Mouse (Mus musculus): ENCODE measurements around the gene Sepsecs. TPM values are rescaled to one million over a fixed set of nuclear protein-coding genes. Genes with fewer than 3 reads are reported as not detected.

The Sepsecs gene
- polyA plus RNA-seq, 1 experiment from 2014 or later = 11.2 TPM

DNA sequence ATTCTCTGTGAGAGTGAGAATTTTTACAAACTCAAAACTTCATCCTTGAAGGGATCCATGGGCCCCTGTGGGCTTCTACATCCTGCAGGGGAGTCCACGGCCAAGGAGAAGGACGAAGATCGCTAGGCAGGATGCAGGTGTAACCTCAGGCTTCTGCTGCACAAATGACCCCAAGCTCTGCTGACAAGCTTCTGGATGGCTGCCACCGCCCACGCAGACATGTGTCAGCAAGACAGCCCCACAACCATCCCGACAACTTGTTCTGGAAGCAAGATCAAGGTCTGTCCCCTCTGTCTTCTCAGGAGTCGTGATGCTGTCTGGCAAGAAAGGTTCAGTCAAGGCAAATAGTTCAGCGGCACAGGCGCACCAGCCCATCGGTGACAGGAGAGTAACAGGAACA, 59.8 kb downstream of the Sepsecs start:
- Histone ChIP-seq H3K27ac (ENCODE audit: low read length) (0 out of 2 replicates have a peak overlapping the region, but pooled peaks have one; percentile 9), H3K4me2 (ENCODE audit: low read depth, low read length) (no peak overlapping the region), H3K4me1 (ENCODE audit: control insufficient read depth, insufficient read depth, low read length) (peaks cover 7% of the 10 kb centered on the region; the same call in 1 of the 2 replicates), H3K9me3 (replicated peaks; ENCODE audit: control insufficient read depth, low read length) (no peaks in the 10 kb centered on the region), H3K4me3 (replicated peaks; ENCODE audit: low read length) (no peak overlapping the region), H3K36me3 (ENCODE audit: control insufficient read depth, insufficient read depth, low read length) (no peaks in the 10 kb centered on the region), H3K9ac (ENCODE audit: low read length) (no peak overlapping the region), H3K27me3 (ENCODE audit: control insufficient read depth, insufficient read depth, low read length) (no peaks in the 10 kb centered on the region)
- whole genome bisulfite sequencing = 63% methylated on average over 10 of the region's 10 CpGs
- no peak for ATAC-seq (ENCODE audit: insufficient read depth, low FRiP score)

DNA sequence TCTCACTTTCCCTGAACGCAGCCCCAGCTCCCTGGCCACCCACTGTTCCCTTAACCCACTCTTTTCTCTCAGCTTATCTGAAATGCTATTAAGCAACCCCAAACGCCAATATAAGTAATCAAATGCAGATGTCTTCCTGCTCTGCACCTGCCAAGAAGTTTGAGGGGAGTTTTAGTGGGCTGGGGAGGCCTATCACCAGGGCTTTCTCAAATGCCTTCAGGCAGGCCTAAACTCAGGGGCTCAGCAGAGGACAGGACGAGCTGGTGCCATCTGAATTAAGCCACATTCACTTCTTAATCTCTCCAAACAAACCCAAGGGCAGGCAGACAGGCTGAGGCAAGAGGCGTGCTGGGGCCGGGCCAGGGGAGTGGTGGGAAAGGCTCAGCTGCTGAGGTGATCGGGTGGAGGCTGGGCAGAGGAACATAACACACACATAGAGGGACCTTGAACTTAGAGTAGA, 64.9 kb downstream of the Sepsecs start:
- WGBS = 39% methylated on average over 6 of the region's 6 CpGs
- Histone ChIP-seq H3K9ac (ENCODE audit: low read length) (no peak overlapping the region), H3K36me3 (ENCODE audit: control insufficient read depth, insufficient read depth, low read length) (no peaks in the 10 kb centered on the region), H3K27ac (ENCODE audit: low read length) (peak overlapping the region; percentile 26), H3K27me3 (ENCODE audit: control insufficient read depth, insufficient read depth, low read length) (no peaks in the 10 kb centered on the region), H3K9me3 (replicated peaks; ENCODE audit: control insufficient read depth, low read length) (no peaks in the 10 kb centered on the region), H3K4me2 (ENCODE audit: low read depth, low read length) (no peak overlapping the region), H3K4me3 (replicated peaks; ENCODE audit: low read length) (no peak overlapping the region), H3K4me1 (ENCODE audit: control insufficient read depth, insufficient read depth, low read length) (no peaks in the 10 kb centered on the region; the same call in 1 of the 2 replicates)
- ATAC-seq (ENCODE audit: insufficient read depth, low FRiP score) = peak; percentile 91

DNA sequence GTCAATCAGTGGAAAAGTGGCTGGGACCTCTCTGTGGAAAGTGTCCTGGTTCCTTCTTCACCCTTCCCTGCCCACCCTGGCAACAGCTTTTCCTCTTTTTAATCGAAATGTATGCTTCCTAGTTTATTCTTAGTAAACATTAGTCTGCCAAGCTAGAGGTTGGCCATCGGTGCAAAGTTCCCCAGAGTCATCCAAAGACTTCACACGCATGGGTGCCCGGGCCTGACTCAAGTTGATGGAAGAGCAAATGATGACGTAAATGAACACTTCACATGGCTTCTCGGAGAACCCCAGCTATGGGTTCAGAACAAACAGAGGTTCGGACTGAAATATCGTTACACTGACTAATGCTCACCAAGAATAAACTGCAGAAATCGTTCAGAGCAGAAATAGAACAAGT, 78.9 kb downstream of the Sepsecs start:
- ATAC-seq (ENCODE audit: insufficient read depth, low FRiP score) = no peak
- 84% methylated on average over 9 of the region's 9 CpGs for WGBS
- H3K27ac ChIP-seq (ENCODE audit: low read length) = no peak overlapping the region

More for the DNA sequence above, 78.9 kb downstream of the Sepsecs start:
- no peaks in the 10 kb centered on the region for H3K36me3 ChIP-seq (ENCODE audit: control insufficient read depth, insufficient read depth, low read length)
- H3K4me3 ChIP-seq (replicated peaks; ENCODE audit: low read length) = no peak overlapping the region
- no peaks in the 10 kb centered on the region for H3K27me3 ChIP-seq (ENCODE audit: control insufficient read depth, insufficient read depth, low read length)
- H3K4me2 ChIP-seq (ENCODE audit: low read depth, low read length) = no peak overlapping the region
- H3K4me1 ChIP-seq (ENCODE audit: control insufficient read depth, insufficient read depth, low read length) = no peaks in the 10 kb centered on the region
- H3K9me3 ChIP-seq (replicated peaks; ENCODE audit: control insufficient read depth, low read length) = no peaks in the 10 kb centered on the region
- no peak overlapping the region for H3K9ac ChIP-seq (ENCODE audit: low read length)

Other genes starting within 250 kb of the Sepsecs start
- 4.0 and 4.3 TPM in 2 replicates for gene Ccdc149, start 198.2 kb downstream of the Sepsecs start, polyA plus RNA-seq (2015; fragmentation: Nextera tagmentation; extraction: Ambion mirVana)
- 7.2 and 8.0 TPM in 2 replicates for gene Lgi2, start 103.2 kb downstream of the Sepsecs start, polyA plus RNA-seq (2015; fragmentation: Nextera tagmentation; extraction: Ambion mirVana)
- gene Pi4k2b, start 71.9 kb upstream of the Sepsecs start, polyA plus RNA-seq (2015; fragmentation: Nextera tagmentation; extraction: Ambion mirVana) = 20.5 and 22.5 TPM in 2 replicates
- 11.5 and 12.9 TPM in 2 replicates for gene Zcchc4, start 105.7 kb upstream of the Sepsecs start, polyA plus RNA-seq (2015; fragmentation: Nextera tagmentation; extraction: Ambion mirVana)
- gene Anapc4, start 164.3 kb upstream of the Sepsecs start, polyA plus RNA-seq (2015; fragmentation: Nextera tagmentation; extraction: Ambion mirVana) = 95.1 and 97.0 TPM in 2 replicates

Data from stomach, embryonic 16.5 days (tissue).